Mouse (Mus musculus) liver, postnatal 0 days (tissue): ENCODE data around the gene Taf13.
"Not testable (repeated sequence)": the region's sequence is repeated elsewhere in the genome, so short reads cannot be mapped to it uniquely, and the experiment has no call there.

ENCODE experiments used
- CTCF ChIP-seq: sonication (generic); IDR thresholded peaks from 2 replicates; pipeline ENCODE4 v1.5.1; 2016; ENCODE audit warnings: antibody characterized with exemption, low read depth
- EP300 ChIP-seq: IDR thresholded peaks from 2 replicates; pipeline ENCODE4 v1.6.1; 2016; ENCODE audit warnings: antibody characterized with exemption, low read depth, mild to moderate bottlenecking

GRCm38 (mm10) chr3:108569636-108570035, 1.9 kb upstream of the Taf13 start:
- TF ChIP-seq CTCF, EP300: not testable (repeated sequence)
